ENCODE assay signal across 24 mouse cellular contexts in the genomic region with DNA sequence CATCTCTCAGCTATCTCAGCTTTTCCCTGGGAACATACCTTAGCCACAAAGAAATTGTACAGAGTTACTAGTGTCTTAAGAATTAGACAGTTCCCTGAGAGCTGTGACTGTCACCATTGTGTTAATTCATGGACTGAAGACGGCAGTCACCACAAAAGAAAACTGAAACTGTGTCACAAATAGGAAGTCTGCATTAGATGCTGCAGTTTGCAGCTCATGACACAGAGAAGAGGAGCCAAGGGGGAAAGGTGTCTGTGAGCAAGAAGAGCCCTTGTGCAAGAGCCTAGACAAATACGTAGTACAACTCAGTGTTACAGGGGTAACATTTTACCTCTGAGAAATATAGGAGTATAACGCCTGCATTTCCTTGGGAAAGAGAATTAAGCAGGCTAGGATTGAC. TPM values are rescaled to one million over a fixed set of nuclear protein-coding genes. Genes with fewer than 3 reads are reported as not detected.
A peak's percentile ranks its signal among the peaks of the same experiment; 100 is the strongest.
DNase-seq lines count a peak whose midpoint lies in the region; ATAC-seq lines count a peak whose summit lies in the region.
"Had no signal": no experiment of that assay in that cellular context is flagged by ENCODE, and none has a peak within 500 bp of the region (broad histone marks: within the 10 kb centered on the region; RNA-seq: fewer than 3 reads in every experiment).

No protein-coding gene starts in this region.

- ATAC-seq in heart, embryonic 16.5 days (replicated peaks; ENCODE audit: extremely low read depth, insufficient read depth, low FRiP score) = no peak
- peak; percentile 36 to 37; a peak in 2 of 4 replicates for ATAC-seq in hematopoietic stem cell, adult 5-6 weeks (replicated peaks in 1 of 2; ENCODE audit: insufficient read depth in 1 of 2, low FRiP score in 2 of 2, low TSS enrichment in 1 of 2, low read depth in 1 of 2, poor library complexity in 2 of 2, severe bottlenecking in 2 of 2)
- ATAC-seq: forebrain, embryonic 16.5 days; hindbrain, postnatal 0 days; midbrain, embryonic 16.5 days had no signal

- H3K36me3 ChIP-seq in heart, embryonic 16.5 days (ENCODE audit: control insufficient read depth, insufficient read depth) = no peaks in the 10 kb centered on the region
- H3K36me3 ChIP-seq: embryonic facial prominence, embryonic 15.5 days; hindbrain, embryonic 10.5 days; neural tube, embryonic 15.5 days had no signal

- H3K4me3 ChIP-seq in heart, embryonic 16.5 days (ENCODE audit: low read length) = no peak overlapping the region
- H3K4me3 ChIP-seq: embryonic facial prominence, embryonic 15.5 days; hindbrain, embryonic 10.5 days; neural tube, embryonic 15.5 days had no signal

- H3K9ac ChIP-seq in heart, embryonic 16.5 days (ENCODE audit: low read length) = no peak overlapping the region
- H3K9ac ChIP-seq: embryonic facial prominence, embryonic 15.5 days; liver, embryonic 14.5 days; neural tube, embryonic 15.5 days had no signal

- no peak for DNase-seq in heart, postnatal 10 days
- peak; percentile 23 for DNase-seq in lung, postnatal 36 days
- DNase-seq in lung, postnatal 14 days = no peak
- DNase-seq in left cerebral cortex, adult 11 months (ENCODE audit: low spot score) = no peak
- DNase-seq in kidney, postnatal 36 days = no peak
- DNase-seq: adrenal gland, postnatal 36 days; cerebellum, adult 11-12 months; cerebellum, postnatal 14 days; gastrocnemius, postnatal 25 days; kidney, adult 8-10 months; kidney, postnatal 25 days; right cerebral cortex, postnatal 14 days; spleen, adult 18-20 months; thymus, adult 18-20 months had no signal

- H3K27ac ChIP-seq in heart, embryonic 16.5 days (ENCODE audit: low read length) = no peak overlapping the region
- H3K27ac ChIP-seq: embryonic facial prominence, embryonic 15.5 days; hindbrain, embryonic 10.5 days; hindbrain, postnatal 0 days; liver, embryonic 14.5 days; neural tube, embryonic 15.5 days had no signal

- peaks cover 6% of the 10 kb centered on the region; the same call in 1 of the 2 replicates for H3K9me3 ChIP-seq in heart, embryonic 16.5 days (replicated peaks; ENCODE audit: control insufficient read depth, low read length)
- H3K9me3 ChIP-seq: embryonic facial prominence, embryonic 15.5 days; hindbrain, embryonic 10.5 days; neural tube, embryonic 15.5 days had no signal

- peaks cover 3% of the 10 kb centered on the region; the same call in 1 of the 2 replicates for H3K4me1 ChIP-seq in heart, embryonic 16.5 days (ENCODE audit: control insufficient read depth, insufficient read depth, low read length)
- H3K4me1 ChIP-seq: embryonic facial prominence, embryonic 15.5 days; hindbrain, embryonic 10.5 days had no signal

- peak overlapping the region; percentile 29; the same call in 1 of the 2 replicates for H3K4me2 ChIP-seq in heart, embryonic 16.5 days (ENCODE audit: low read depth, low read length)
- H3K4me2 ChIP-seq: embryonic facial prominence, embryonic 15.5 days; neural tube, embryonic 15.5 days had no signal

- intact Hi-C loops in heart, postnatal 10 days (cut with DNase I) = no loop called here

- WGBS in heart, embryonic 16.5 days = 49% methylated on average over 3 of the region's 3 CpGs

- H3K27me3 ChIP-seq in heart, embryonic 16.5 days (ENCODE audit: control insufficient read depth, insufficient read depth, low read length) = no peaks in the 10 kb centered on the region
- H3K27me3 ChIP-seq: embryonic facial prominence, embryonic 15.5 days; neural tube, embryonic 15.5 days had no signal

RNA-seq across cellular contexts. Expression of a gene that starts 40.3 kb away (rescaled TPM):
- 3.1 and 3.3 TPM in 2 replicates for polyA plus RNA-seq in heart, embryonic 16.5 days (2015; fragmentation: Nextera tagmentation; extraction: Ambion mirVana)
- 1 to 10 TPM; 2.3 to 3.6 TPM for total RNA-seq in heart, postnatal 10 days (2021)
- not detected in 2 replicates for total RNA-seq in hematopoietic stem cell, adult 5-6 weeks (2017)
- total RNA-seq: MEL had no signal
- polyA plus RNA-seq: forebrain, embryonic 16.5 days had no signal
